Mouse (Mus musculus) liver, postnatal 0 days (tissue): ENCODE results near the gene Cldn14. TPM values are rescaled to one million over a fixed set of nuclear protein-coding genes. Genes with fewer than 3 reads are reported as not detected.

Experiments
- ATAC-seq: fragments of 200-750 bp; cut with Nextera tagmentation; 2 replicates; pipeline ENCODE4 v1.8.0; 2017; ENCODE audit warnings: mild to moderate bottlenecking, moderate library complexity
- DNase-seq: peaks from one replicate; pipeline ENCODE4 v3.0.0-alpha.2; 2016
- H3K27ac ChIP-seq: fragments of 300-500 bp; sonication (generic); 2 replicates; pipeline ENCODE4 v1.5.1; 2014; ENCODE audit warnings: antibody characterized with exemption, moderate library complexity, mild to moderate bottlenecking, low read depth
- H3K27me3 ChIP-seq: fragments of 300-500 bp; sonication (generic); 2 replicates; pipeline ENCODE4 v1.6.1; 2014; ENCODE audit warnings: low read length, control low read depth, mixed read lengths; ENCODE audit not compliant: insufficient read depth
- H3K36me3 ChIP-seq: fragments of 300-500 bp; sonication (generic); replicated peaks from 2 replicates; pipeline ENCODE4 v1.6.1; 2014; ENCODE audit warnings: mild to moderate bottlenecking, control low read depth, low read length, moderate library complexity, mixed read lengths; ENCODE audit not compliant: insufficient read depth
- H3K4me1 ChIP-seq: fragments of 300-500 bp; sonication (generic); 2 replicates; pipeline ENCODE4 v1.6.1; 2014; ENCODE audit warnings: antibody characterized with exemption, mild to moderate bottlenecking, control low read depth; ENCODE audit not compliant: insufficient read depth
- H3K4me2 ChIP-seq: fragments of 300-500 bp; sonication (generic); 2 replicates; pipeline ENCODE4 v1.6.1; 2014; ENCODE audit warnings: low read depth, mild to moderate bottlenecking, low read length, moderate library complexity, mixed read lengths
- H3K4me3 ChIP-seq: fragments of 300-500 bp; sonication (generic); 2 replicates; pipeline ENCODE4 v1.5.1; 2014; ENCODE audit warnings: low read depth, low read length
- H3K9ac ChIP-seq: fragments of 300-500 bp; sonication (generic); replicated peaks from 2 replicates; pipeline ENCODE4 v1.6.1; 2014; ENCODE audit warnings: mild to moderate bottlenecking, moderate library complexity
- H3K9me3 ChIP-seq: fragments of 300-500 bp; sonication (generic); 2 replicates; pipeline ENCODE4 v1.6.1; 2016; ENCODE audit warnings: mild to moderate bottlenecking, control low read depth, low read length, mixed read lengths
- CTCF ChIP-seq: sonication (generic); IDR thresholded peaks from 2 replicates; pipeline ENCODE4 v1.5.1; 2016; ENCODE audit warnings: antibody characterized with exemption, low read depth
- EP300 ChIP-seq: IDR thresholded peaks from 2 replicates; pipeline ENCODE4 v1.6.1; 2016; ENCODE audit warnings: antibody characterized with exemption, low read depth, mild to moderate bottlenecking
- WGBS: fragments of 180-500 bp; shearing (Covaris S2); extraction: QIAGEN DNeasy Blood & Tissue Kit; methylation state at CpG from one replicate; pipeline ENCODE4 v1.1.7; 2014; ENCODE audit not compliant: insufficient replicate concordance; 5-methylcytosine and 5-hydroxymethylcytosine counted together
- polyA plus RNA-seq: library from polyadenylated mRNA; unstranded; fragments of >200 nt; fragmentation: Nextera tagmentation; extraction: Ambion mirVana; gene quantifications from 2 replicates; pipeline ENCODE4 v1.2.1, GENCODE M21; 2015

Gene Cldn14
- polyA plus RNA-seq, 1 experiment from 2014 or later = 8.6 TPM

DNA sequence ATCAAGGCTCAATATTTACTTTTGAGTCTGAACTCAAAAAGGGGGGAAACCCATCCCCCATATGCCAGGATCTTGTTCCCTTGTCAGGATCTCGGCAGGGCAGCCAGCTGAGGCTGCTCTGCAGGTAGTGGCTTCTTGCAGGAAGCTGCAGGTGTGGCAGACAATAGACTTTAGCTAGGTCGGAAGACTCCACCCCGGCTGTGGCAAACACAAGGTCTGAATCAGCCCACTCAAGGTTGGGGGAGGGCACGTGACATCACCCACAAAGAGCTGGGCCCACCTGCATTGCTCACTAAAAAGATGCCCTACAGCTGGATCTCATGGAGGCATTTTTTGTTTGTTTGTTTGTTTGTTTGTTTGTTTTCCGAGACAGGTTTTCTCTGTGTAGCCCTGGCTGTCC, 100.9 kb downstream of the Cldn14 start:
- no peaks in the 10 kb centered on the region for H3K27me3 ChIP-seq
- peaks cover 2% of the 10 kb centered on the region; the same call in 1 of the 2 replicates for H3K36me3 ChIP-seq
- H3K4me1 ChIP-seq = peaks cover 5% of the 10 kb centered on the region
- no peak overlapping the region for H3K27ac ChIP-seq
- no peak overlapping the region for H3K9ac ChIP-seq
- TF ChIP-seq CTCF (no peak), EP300 (no peak)
- H3K9me3 ChIP-seq = no peaks in the 10 kb centered on the region
- no peak for DNase-seq
- ATAC-seq = no peak
- no peak overlapping the region for H3K4me3 ChIP-seq
- no peak overlapping the region for H3K4me2 ChIP-seq
- WGBS = 75% methylated on average over 5 of the region's 5 CpGs

DNA sequence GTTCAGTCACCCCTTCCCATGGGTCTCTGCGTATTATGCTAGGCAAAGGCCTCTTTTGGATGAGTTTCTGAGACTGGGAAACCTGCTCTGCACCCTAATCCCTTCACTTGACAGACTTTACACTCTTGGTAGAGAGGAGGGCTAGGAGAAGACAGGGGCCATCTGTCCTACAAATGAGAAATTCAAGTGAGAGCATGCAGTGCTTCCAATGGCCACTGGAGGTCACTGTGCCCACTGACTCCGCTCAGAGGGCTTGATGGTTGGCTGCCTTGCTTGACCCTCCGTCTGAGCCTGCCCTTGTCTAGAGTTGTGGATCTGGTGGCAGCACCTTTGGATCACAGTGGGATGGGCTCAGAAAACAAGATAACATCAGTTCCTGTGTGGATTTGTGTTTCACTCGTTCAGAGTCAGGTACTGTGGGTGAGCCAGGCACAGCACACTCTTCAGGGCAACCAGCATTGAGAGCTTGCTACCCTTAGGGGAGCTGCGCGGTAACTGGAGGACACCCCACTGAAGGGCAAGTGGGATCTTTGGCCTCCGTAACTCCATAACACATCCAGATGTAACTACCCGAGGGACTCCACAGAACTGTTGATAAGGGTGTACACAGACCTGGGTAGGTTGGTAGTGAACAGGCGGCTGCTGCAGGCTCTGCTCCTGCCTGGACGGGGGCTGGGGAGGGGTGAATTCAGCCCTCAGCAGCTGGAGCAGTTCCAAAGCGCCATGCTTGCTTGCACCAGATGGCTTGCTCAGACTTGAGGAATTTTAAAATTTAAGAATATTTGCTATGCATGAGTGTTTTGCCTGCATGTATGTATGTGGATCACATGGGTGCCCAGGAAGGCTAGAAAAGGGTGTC, 102.3 kb downstream of the Cldn14 start:
- H3K27ac ChIP-seq = no peak overlapping the region
- no peak overlapping the region for H3K4me2 ChIP-seq
- peaks cover 4% of the 10 kb centered on the region for H3K36me3 ChIP-seq
- ATAC-seq (peak; percentile 62), DNase-seq (peak; percentile 76)
- H3K27me3 ChIP-seq = no peaks in the 10 kb centered on the region
- no peaks in the 10 kb centered on the region for H3K4me1 ChIP-seq
- H3K4me3 ChIP-seq = no peak overlapping the region
- no peak overlapping the region for H3K9ac ChIP-seq
- H3K9me3 ChIP-seq = no peaks in the 10 kb centered on the region
- peak; percentile 97 for TF ChIP-seq CTCF
- no peak for TF ChIP-seq EP300
- WGBS = 66% methylated on average over 11 of the region's 11 CpGs

DNA sequence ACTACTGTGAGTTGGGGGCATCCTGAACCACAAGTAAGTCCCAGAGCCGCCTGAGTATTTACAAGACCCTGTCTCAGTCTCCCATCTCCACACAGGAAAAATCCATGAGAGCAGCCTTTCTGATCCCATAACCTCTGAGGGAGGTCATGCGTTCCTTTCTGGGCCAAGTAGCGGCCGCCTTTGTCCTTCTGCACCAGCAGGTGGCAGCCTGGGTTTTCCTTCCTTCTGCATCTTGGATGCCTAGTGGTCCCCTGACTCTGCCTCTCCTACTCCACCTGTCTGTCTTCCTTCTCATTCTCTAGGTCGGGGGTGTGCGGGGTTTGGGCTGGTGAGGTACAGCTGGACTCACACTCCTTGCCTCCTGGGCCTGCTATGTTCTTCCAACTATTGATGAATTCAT, 105.6 kb downstream of the Cldn14 start:
- Histone ChIP-seq H3K4me3 (no peak overlapping the region), H3K36me3 (peaks cover 10% of the 10 kb centered on the region), H3K27me3 (no peaks in the 10 kb centered on the region), H3K9me3 (no peaks in the 10 kb centered on the region), H3K9ac (no peak overlapping the region), H3K27ac (no peak overlapping the region), H3K4me1 (no peaks in the 10 kb centered on the region), H3K4me2 (no peak overlapping the region)
- 88% methylated on average over 6 of the region's 6 CpGs for WGBS
- no peak for DNase-seq
- no peak for ATAC-seq
- TF ChIP-seq CTCF (peak; percentile 44), EP300 (no peak)

DNA sequence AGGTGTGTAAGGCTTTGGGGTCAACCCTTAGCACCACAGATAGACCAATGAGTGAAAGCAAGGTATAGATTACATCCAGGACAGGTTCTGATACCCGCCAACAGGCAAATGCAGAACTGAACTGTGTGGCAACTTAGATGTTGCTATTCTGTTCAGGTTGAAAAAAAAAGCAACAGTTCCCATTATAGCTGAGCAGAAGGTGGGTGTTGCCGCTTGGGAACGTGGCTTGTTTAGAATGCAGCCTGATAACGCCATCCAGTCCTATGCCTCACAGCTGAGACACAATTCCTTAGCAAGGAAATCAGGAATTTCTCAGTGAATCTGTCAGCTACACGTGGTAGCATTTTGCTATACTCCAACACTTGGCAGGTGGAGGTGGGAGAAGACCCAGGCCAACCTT, 115.4 kb downstream of the Cldn14 start:
- Histone ChIP-seq H3K4me2 (no peak overlapping the region), H3K27ac (no peak overlapping the region), H3K9me3 (no peaks in the 10 kb centered on the region), H3K9ac (no peak overlapping the region), H3K4me3 (no peak overlapping the region), H3K27me3 (no peaks in the 10 kb centered on the region), H3K36me3 (peaks cover 31% of the 10 kb centered on the region), H3K4me1 (no peaks in the 10 kb centered on the region)
- ATAC-seq (no peak), DNase-seq (no peak)
- TF ChIP-seq CTCF = no peak
- TF ChIP-seq EP300 = no peak
- 90% methylated on average over 5 of the region's 5 CpGs for WGBS

DNA sequence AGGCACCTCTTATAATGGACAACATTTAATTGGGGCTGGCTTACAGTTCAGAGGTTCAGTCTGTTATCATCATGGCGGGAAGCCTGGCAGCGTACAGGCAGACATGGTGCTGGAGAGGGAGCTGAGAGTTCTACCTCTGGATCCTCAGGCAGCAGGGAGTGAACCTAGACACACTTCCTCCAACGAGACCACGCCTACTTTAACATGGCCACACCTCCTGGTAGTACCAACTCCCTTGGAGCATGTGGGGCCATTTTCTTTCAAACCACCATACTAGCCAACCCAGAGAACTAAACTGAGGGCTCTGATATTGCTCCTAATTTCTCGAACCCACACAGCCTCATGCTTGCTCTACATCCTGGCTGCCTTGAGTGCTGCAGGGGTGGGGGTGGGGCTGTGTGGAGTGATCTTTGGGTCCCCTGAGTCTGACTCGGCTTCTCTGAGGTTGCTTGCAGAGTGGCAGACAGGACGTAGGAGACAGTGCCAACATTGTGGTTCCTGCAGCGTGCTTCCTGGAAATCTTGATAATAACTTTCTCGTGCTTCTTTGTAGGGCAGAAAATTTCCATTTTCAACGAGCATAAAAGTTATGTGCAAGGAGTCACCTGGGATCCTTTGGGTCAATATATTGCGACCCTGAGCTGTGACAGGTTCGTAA, 117.6 kb downstream of the Cldn14 start:
- H3K9me3 ChIP-seq = no peaks in the 10 kb centered on the region
- H3K9ac ChIP-seq = no peak overlapping the region
- H3K27me3 ChIP-seq = no peaks in the 10 kb centered on the region
- H3K4me1 ChIP-seq = no peaks in the 10 kb centered on the region
- H3K4me3 ChIP-seq = no peak overlapping the region
- no peak overlapping the region for H3K27ac ChIP-seq
- 66% methylated on average over 12 of the region's 12 CpGs for WGBS
- TF ChIP-seq EP300 (no peak), CTCF (no peak)
- H3K36me3 ChIP-seq = peaks cover 45% of the 10 kb centered on the region
- H3K4me2 ChIP-seq = no peak overlapping the region
- no peak for DNase-seq
- peak; percentile 40; the same call in 1 of the 2 replicates for ATAC-seq

DNA sequence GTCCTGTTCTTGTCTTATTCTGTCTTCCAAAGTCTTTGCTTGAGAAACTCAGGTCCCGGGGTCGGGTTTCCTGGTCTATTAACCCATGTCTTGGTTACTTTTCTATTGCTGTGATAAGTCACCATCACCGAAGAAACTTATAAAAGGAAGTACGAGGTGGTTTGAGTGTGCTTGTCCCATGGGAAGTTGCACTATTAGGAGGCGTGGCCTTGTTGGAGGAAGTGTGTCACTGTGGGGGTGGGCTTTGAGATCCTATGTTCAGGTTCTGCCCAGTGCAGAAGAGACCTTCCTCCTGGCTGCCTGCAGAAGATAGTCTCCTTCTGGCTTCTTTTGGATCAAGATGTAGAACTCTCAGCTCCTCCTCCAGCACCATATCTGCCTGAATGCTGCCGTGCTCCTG, 120.2 kb downstream of the Cldn14 start:
- 76% methylated on average over 6 of the region's 6 CpGs for WGBS
- no peak overlapping the region for H3K27ac ChIP-seq
- H3K4me2 ChIP-seq = no peak overlapping the region
- H3K36me3 ChIP-seq = peaks cover 42% of the 10 kb centered on the region
- no peaks in the 10 kb centered on the region for H3K27me3 ChIP-seq
- DNase-seq (no peak), ATAC-seq (no peak)
- TF ChIP-seq CTCF = no peak
- no peak for TF ChIP-seq EP300
- no peak overlapping the region for H3K4me3 ChIP-seq
- H3K4me1 ChIP-seq = peaks cover 7% of the 10 kb centered on the region
- H3K9ac ChIP-seq = no peak overlapping the region
- no peaks in the 10 kb centered on the region for H3K9me3 ChIP-seq
